Mouse (Mus musculus): ENCODE measurements around the gene Wasf2.

Gene Wasf2

DNA sequence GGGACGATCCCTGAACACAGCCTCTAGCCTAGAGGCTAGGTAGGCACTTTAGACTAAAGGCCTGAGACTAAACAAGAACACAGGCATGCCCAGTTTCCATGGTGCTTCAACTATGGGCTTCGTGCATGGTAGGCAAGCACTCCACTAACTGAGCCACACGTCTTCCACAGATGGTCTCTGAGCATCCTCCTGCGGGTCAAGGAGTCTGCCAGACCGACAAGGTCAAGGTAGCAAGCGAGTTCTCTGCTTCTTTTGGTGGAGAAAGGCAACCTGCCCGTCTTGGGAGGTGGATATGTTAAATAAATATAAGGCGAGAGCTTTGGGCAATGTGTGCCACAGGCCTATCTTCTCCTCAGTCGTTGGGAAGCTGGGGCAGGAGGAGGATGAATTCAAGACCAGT lies 28.6 kb upstream of the Wasf2 start:
- no peak for DNase-seq

DNA sequence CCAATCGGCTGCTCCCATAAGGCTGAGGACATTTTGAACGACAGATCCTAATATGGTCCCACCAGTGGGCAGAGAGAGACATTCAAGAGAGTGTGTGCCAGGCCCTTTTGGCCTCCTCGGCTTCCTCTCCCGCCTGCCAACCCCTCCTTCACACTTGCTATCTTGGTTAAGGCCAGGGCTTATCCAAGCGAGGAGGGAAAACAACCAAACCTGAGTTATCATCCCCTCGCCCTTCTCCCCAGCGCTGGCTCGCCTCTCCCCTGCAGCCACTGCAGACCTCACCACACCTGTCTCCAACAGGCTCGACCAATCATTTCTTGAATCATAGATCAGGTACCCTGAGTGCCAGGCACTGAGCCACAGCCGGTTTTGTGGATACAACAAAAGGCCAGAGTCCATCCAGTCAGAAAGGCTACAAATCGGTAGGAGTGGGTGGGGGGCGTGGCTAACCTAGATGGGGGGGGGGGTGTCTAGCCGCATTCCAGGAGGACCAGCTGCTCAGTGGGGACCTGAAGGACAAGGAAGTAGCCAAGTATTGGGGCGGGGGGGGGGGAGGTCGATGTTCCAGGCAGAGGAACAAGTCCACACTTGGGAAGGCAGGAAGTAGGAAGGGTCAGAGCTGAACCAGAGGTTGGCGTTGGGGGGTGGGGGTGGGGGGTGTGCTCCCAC lies 26.6 kb upstream of the Wasf2 start:
- no peak for DNase-seq

DNA sequence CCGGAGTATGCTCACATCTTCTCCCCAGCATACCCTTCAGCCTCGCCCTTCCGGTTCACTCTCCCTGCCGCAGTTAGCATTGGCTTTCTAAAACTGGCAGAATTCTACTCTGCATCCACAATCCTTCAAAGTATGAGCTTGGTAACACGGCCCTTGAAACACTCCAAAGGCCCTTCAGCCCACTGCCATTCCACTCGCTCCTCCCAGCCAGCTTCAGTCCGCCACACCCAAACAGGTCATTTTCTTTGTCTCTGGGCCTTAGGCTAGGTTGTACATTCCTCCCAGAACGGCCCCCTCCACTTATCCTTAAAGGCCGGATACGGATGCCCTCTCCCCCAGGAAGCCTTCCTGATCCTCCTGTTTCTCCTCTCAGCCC lies 26.1 kb upstream of the Wasf2 start:
- no peak for DNase-seq

DNA sequence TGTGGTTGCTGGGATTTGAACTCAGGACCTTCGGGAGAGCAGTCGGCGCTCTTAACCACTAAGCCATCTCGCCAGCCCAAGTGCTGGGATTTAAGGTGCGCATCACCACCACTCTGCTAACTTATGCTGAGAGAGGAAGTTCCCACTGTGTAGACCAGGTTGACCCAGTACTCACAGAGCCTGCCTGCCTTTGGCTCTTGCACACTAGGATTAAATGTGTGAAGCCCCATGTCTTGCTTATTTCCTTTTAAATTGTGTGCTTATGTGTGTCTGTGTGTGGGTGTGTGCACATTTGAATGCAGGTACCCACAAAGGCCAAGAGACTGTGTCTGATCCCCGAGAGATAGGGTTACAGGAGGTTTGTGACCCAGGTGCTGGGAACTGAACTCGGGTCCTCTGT lies 23.6 kb upstream of the Wasf2 start:
- no peak for DNase-seq

DNA sequence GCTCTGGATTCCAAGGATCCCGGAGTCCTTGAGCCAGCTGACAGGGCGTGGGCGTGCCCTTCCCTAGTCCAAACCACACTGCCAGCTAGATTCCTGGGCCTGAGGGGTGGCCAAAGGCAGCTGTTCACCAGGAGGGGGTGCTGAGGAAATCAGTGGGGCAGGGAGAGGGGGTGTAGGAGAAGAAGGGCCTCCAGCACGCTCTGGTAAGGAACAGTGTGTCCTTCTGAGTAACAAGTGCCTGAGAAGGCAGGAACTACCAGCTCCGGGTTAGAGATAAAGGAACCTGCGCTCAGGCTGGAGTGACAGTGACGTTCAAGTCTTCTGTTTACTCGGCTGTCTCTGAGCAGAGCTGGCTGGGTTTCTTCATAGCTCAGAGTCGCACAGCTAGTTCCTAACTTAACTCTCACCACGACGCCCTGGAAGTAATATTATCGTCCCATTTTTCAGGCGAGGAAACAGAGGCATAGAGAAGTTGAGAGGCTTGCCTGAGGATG lies 22.5 kb upstream of the Wasf2 start:
- no peak for DNase-seq

DNA sequence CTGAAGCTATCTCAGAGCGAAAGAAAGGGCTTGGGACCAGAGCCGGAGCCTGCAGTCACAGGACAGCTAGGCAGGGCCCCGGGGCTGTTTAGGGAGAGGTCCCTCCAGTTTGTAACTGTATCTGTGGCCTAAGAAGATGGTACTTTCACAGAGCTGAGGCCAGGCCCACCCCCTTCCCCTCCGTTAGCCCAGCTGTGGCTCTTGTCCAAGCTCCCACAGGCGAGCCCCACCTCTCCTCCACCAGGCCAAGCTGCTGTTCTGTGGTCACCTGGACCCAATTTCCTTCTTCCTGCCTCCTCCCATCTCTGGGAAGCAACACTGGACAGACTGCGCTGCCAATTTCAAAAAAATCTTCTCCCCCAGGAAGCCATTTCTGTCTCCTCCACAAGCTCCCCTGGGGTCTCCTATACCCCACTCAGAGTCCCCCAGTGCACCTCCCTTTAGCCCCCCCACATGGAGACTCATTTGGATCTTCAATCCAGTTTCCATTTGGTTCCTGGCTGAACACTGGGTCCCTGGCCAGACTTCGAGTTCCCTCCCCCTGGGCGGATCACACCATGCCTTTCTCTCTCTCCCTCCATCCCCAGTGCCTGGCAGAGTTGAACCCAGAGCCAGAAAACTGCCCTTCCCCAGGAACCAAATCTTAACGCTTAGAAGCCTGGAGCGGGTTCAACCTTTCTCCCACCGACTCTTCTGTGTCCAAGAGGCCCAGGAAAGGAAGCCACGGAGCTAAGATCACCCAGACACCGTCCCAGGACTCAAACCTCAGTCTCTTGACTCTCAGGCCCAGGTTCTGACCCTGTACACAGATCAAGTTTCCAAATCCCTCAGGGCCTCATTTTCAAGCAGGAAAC lies 21.6 kb upstream of the Wasf2 start:
- no peak for DNase-seq

DNA sequence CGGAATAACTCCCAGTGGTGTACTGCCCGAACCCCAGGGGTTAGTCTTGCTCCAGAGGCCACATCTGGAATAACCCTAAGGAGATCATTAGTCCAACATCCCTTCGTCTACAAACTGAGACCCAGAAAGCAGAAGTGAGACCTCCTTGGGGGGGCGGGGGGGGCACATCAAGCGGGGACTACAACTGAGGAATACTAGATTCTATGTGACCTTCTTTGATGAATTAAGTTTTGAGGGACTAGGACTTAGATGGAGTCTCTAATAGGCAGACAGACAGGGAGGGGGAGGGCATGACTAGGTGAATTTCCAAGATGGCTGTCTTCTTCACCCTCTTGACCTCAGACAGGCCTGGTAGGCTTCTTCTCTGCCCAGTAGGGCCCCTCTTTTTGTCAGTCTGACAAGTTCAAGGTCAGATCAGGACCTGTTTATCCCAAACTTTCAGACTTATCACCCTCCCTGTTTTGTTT lies 20.9 kb upstream of the Wasf2 start:
- DNase-seq = no peak

DNA sequence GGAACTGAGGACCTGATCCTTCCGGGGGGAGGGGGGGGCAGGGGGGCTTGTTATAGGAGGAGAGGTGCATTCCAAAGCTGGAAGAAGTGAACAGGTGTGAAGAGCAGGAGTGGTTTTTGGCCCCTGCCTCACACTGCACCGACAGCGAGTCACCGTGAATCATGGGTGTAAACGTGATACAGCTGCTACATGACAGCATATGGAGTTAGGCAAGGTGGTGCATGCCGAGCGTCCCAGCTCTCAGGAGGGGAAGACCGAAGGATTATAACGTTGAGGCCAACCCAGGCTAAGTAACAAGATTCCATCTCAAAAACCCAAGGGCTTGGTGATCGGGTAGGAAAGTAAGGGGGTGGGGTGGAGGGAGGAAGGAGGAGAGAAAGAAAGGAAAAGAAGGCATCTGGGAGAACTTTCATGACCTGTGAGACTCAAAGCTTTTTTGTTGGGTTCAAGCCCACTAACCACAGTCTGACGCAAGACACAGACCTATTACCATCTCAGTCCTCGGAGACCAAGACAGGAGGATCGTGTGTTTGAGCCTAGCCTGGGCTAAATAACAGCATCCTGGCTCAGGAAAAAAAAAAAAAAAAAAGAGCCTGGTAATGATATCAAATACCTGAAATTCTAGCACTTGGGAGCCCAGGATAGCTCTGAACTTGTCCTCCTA lies 18.0 kb upstream of the Wasf2 start:
- DNase-seq = no peak

DNA sequence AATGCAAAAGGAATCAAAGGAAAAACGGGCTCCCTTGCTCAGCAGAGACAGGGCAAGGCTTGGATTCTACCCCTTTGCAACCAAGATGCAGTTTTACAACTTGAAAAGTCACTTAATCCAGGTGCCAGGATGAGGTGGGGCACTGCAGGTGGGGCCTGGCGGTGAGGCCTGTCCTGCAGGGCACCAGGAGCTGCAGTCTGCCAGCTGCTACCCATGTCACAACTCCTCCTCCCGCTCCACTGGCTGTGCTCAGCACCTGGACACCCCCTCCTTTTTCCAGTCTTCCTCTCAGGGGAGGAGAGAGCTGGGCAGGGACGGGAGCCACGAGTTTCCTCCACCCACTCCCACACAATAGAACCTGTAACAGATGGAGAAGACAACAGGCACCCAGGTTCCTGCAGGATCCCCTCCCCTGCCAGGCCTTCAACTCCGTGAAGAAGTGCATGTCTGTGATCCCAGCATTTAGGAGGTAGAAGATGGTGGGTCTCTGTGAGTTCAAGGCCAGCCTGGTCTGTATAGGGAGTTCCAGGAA lies 16.9 kb upstream of the Wasf2 start:
- no peak for DNase-seq

DNA sequence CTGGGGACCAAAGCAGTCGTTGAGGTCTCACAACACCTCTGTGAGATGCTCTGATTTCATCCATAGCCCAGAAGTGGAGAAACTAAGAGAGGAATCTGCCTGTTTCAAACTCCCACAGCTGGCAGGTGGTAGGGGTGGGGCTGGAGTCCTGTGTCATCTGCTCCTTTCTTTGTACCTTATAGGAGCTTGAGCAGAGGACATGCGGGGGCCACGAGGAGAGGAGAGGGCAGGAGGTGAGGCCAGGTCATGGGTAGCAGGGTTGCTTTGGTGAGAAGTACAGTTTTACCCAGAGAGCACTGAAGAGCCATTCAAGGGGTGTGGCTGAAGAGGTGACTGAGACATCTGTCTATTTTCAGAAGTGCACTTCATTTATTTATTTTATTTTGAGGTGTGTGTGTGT lies 15.5 kb upstream of the Wasf2 start:
- no peak for DNase-seq

DNA sequence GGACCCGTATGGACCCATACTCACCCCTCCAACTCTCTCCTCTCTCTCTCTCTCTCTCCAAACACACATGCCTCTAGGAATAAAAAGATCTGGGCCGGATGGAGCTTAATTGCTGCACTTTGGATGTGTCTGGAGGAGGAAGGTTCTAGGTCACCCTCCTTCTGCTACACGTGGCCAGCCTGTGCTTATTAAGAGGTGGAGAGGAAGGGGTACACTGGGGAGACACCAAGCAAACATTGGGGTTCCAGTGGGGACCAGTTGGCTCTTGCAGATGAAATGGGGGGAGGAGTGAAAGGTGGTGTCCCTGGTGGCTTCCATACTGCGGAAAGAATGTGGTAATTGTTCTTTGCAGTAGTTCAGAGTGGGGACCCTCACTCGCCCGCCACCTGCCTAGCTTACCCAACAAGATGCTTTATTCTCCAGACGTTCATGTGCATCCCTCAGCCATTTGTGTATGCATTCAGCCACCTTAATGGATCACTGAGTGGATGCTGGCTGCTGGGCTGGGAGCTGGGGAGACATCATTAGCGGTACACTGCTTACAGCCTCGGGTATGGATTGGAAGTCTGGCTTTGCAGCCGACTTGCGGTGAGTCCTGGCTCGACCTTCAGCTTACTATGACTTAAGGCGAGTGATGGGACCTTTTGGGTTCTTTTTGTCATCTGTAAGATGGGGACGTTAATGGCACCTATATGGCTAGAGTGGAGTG lies 14.4 kb upstream of the Wasf2 start:
- no peak for DNase-seq

DNA sequence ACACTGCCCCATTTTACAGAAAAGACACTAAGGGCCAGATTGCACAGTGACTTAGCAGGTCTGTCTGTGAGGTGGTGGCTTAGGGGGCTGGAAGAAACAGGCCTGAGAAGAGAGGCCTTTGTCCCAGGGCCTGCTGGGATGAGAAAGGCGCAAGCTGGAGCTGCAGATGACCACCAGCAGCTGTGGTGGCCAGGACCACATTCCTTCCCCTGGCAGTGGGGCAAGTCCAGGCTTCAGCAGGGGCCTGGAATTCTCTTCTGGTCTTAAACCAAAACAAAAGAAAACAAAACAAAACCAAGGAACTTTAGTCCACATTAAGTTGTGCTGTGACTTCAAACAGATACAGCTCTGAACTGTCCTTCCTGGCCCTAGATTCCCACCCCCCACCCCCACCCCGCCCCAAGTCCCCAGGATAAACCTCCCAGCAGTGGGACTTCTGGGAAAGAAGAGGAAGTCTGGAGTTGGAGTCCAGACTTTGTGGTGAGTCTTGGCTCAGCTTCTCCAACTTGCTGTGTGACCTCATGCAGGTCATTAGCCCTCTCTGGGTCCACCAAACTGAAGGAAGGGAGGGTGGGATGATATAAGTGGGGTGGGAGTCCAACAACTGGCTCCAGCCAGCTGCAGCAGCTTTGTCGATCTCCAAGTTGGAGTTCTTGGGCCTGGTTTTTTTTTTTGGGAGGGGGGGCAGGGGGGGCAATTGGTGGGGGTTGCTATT lies 13.4 kb upstream of the Wasf2 start:
- no peak for DNase-seq

DNA sequence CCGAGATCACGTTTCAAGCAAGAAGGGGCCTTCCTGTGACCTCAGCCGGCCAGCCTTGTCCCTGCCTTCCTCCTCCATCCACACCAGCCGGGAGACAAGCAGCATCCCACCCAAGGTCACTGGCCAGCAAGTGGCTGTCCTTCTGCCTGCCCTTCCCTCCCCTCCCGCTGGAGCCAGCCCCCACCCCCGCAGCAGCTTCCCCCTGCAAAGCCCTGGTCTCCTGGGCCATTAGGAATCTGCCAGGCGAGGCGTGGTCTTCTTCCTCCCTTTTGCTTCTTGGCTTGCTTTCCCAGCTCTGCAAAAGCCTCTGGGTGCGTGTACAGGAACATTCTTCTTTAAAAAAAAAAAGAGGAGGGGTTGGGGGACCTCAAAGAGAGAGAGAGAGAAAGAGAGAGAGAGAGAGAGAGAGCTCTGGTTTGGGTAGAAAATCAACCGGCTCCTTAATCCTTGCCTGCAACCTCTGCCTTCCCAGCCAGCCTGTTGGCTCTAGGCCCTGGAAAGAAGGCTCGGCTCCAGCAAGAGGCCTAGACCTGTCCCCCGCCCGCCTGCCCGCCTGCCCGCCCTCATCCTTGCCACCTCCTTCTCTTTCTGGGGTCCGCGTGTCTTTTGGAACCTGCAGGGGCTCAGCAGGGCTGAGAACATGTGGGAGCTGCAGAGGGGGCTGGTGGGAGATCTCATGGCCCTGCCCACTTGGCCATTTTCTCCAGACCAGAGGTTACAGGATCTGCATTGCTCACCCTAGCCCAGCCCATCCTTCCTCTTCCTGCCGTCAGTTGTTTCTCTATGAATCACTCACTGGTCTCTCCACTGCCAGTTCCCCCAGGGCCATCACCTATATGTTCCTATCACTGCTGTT lies 12.5 kb upstream of the Wasf2 start:
- peak; percentile 67 for DNase-seq

DNA sequence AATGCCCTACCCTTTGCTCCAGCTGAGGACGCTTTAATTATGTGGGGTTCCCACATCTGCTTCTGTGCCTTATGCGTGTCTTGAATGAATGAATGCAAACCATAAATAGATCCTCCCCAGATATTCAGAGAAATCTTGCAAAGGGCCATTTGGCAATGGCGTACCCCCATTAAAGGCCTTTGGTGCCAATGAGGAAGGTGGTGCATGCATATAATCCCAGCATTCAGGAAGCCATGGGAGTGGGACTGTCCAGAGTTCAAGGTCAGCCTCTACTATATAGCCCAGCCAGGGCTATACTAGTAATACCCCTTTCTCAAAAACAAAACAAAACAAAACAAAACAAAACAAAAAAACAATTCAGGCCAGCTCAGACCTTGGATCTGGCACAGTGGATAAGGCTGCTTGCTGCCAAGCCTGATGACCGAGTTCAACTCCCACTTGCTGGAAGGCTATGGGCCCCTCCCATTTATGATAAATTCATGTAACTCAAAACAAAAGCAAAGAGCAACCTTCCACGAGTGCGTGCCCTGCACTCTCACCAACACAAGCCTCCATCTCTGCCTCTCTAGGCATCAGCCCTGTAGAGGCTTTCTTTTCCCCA lies 11.4 kb upstream of the Wasf2 start:
- no peak for DNase-seq

DNA sequence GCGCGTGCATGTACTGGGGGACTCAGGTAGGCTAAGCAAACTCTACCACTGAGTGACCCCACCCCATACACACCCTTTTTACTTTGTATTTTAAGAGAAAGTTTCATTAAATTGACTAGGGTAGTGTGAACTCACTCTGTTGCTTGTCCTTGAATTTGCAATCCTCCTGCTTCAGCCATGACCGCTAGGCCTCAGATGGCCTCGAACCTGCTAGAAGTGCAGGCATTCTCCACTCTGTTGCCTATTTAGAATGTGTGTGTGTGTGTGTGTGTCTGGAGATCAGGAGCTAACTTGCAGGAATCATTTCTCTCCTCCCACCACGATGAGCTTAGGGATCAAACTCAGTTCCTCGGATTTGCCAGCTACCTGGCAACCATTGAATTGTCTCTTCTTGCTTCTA lies 10.7 kb upstream of the Wasf2 start:
- DNase-seq = no peak

DNA sequence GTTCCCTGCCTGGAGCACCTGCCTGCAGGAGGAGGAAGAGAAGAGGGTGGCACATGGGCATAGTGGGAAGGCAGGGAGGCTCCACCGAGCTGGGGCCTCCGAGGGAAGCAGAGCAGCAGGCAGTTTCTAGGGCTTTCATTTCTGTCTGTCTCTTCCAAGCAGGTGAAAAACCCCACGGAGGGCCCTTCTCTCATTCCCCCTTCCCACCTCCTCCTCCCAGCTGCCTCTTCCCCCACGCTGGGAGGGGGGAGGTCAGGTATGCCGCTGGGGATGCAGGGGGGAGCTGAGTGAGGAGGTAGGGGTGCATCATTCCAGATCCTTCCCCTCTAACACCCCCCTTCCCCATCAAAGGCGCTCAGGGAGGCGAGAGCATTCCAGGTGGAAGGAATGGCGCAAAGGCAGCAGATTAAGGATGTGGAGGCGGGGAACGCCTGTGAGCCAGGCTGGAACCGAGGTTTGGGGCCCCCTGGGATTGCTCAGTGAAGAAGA lies 9.4 kb upstream of the Wasf2 start:
- DNase-seq = no peak

DNA sequence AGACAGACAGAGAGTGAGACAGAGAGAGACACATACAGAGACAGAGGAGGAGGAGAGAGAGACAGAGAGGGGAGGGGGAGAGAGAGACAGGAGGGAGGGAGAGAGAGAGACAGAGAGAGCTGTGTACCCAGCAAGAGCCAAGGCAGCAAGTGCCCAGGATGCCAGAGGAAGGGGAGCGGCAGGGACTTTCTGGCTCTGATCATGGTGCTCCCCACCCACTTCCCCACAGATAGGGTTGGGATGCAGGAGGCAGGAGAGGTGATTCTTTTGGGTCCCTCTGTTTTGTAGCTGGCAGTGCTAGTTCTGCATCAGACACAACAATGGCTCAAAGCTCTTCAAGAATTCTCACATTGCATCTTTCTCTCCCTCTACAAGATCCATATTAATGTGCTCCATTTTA lies 8.9 kb upstream of the Wasf2 start:
- no peak for DNase-seq

DNA sequence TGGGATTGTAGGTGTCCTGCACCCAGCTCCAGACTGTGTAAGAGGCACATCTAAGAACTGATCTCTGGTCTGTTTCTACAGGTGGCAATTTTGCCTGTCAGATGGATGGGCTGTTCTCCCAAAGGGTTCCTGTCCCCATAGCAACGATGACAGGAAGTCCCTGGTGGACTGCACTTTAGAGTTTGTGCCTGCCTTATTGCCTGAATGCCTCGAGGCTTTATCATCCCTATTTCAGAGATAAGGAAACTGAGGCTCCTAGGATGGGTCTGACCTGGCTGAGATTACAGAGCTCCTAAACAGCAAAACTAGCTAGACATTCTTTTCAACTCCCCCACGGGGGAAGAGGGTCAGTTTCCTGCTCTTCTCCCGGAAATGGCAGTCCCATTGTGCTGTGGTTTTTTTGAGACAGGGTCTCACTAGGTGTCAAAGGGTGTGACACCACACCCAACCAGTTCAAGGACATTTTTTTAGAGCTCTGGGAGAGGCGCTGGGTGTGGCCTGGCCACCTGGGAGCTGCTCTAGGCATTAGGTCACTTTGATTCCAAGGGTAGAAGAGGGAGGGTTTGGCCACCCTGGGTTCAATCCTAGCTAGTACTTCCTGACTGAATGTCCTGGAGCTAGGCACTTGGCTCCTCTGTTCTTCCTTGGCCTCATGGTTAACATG lies 8.2 kb upstream of the Wasf2 start:
- DNase-seq = no peak

DNA sequence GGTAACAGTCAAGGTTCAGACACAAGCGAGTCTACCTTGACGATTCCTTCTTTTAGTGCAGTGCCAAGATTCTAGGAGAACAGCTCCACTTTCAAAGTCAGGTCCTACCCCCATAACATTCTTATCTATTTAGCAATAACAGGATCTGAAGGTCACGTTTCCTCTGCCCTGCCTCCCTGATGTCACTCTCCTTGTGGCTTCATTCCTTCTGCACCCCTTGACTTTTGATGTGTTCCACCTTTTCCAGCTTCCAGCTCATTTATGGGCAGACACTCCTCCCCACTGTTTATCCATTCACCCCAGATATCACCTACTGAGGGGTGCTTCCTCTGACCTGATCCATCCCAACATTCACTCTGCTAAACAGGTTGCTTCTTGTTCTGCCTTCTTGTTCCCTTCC lies 3.2 kb upstream of the Wasf2 start:
- no peak for DNase-seq

DNA sequence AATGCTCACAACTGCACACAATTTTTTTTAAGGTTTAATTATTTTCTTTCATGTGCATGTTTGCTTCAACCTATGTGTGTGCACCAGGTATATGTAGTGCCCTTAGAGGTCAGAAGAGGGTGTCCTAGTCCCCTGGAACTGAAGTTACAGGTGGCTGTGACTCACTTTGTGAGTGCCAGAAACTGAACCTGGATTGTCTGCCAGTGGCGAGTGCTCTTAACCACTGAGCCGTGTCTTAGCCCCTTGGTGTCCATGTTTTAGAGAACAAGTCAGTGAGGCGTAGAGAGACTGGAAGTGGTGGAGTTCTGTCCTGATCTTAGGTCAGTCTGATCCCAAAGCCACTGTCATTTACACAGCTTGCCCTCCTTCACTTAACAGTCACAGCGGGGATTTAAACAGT lies 2.4 kb upstream of the Wasf2 start:
- no peak for DNase-seq
